Mouse (Mus musculus): ENCODE measurements around the gene Mertk.

- TF ChIP-seq CTCF (IDR thresholded peaks at IDR 0.05; ENCODE audit: low read depth, low read length) (no peak), POLR2A (IDR thresholded peaks at IDR 0.05; ENCODE audit: insufficient read depth, low read length) (no peak)
Measured at GRCm38 (mm10) chr2:128817387-128817785, 118.6 kb downstream of the Mertk start.
